Mouse (Mus musculus) adipocyte (in vitro differentiated cells): ENCODE results near the gene Olfr1393.
"Not testable (repeated sequence)": the region's sequence is repeated elsewhere in the genome, so short reads cannot be mapped to it uniquely, and the experiment has no call there.

Source experiments
- DNase-seq: peaks from one replicate; pipeline ENCODE4 v3.0.0-alpha.2; 2016; ENCODE audit warnings: low spot score

The Olfr1393 gene

GRCm38 (mm10) chr11:49308547-49308946, 30.4 kb downstream of the Olfr1393 start:
- not testable (repeated sequence) for DNase-seq

- no peak for DNase-seq
Measured at GRCm38 (mm10) chr11:49322442-49322841, 44.3 kb downstream of the Olfr1393 start, which contains the start of gene Olfr1391. Gene Olfr1391, plus strand, starts transcription at chr11:49322742.

- no peak for DNase-seq
Measured at GRCm38 (mm10) chr11:49326726-49327125, 48.6 kb downstream of the Olfr1393 start.

GRCm38 (mm10) chr11:49329686-49330085, 51.6 kb downstream of the Olfr1393 start:
- no peak for DNase-seq
